Mouse (Mus musculus) thymus, postnatal 25 days (tissue): ENCODE results near the gene Mdh1.
"Not testable (repeated sequence)": the region's sequence is repeated elsewhere in the genome, so short reads cannot be mapped to it uniquely, and the experiment has no call there.

Source experiments
- DNase-seq: peaks from one replicate; pipeline ENCODE4 v3.0.0; 2022

Mdh1 gene

GRCm38 (mm10) chr11:21545021-21545420, 27.1 kb downstream of the Mdh1 start:
- no peak for DNase-seq

- DNase-seq: no peak
Observed at GRCm38 (mm10) chr11:21542731-21543130, 29.4 kb downstream of the Mdh1 start.

- DNase-seq: no peak
Observed at GRCm38 (mm10) chr11:21540622-21541021, 31.5 kb downstream of the Mdh1 start.

- no peak for DNase-seq
Observed at GRCm38 (mm10) chr11:21540072-21540471, 32.1 kb downstream of the Mdh1 start.

GRCm38 (mm10) chr11:21530856-21531255, 41.3 kb downstream of the Mdh1 start:
- not testable (repeated sequence) for DNase-seq

GRCm38 (mm10) chr11:21528676-21529394, 43.3 kb downstream of the Mdh1 start:
- DNase-seq: no peak

- no peak for DNase-seq
Observed at GRCm38 (mm10) chr11:21517726-21518125, 54.4 kb downstream of the Mdh1 start.

- not testable (repeated sequence) for DNase-seq
Observed at GRCm38 (mm10) chr11:21516396-21516795, 55.8 kb downstream of the Mdh1 start.

- not testable (repeated sequence) for DNase-seq
Observed at GRCm38 (mm10) chr11:21510577-21510976, 61.6 kb downstream of the Mdh1 start.

GRCm38 (mm10) chr11:21508713-21509112, 63.5 kb downstream of the Mdh1 start:
- DNase-seq: not testable (repeated sequence)

GRCm38 (mm10) chr11:21507073-21507472, 65.1 kb downstream of the Mdh1 start:
- DNase-seq: not testable (repeated sequence)
